Mouse (Mus musculus) intestine, embryonic 14.5 days (tissue): Measurements from ENCODE around the gene Rgs7. TPM values are rescaled to one million over a fixed set of nuclear protein-coding genes. Genes with fewer than 3 reads are reported as not detected.

ENCODE experiments used
- ATAC-seq: fragments of 200-750 bp; cut with Nextera tagmentation; replicated peaks from 2 replicates; pipeline ENCODE4 v1.8.0; 2017; ENCODE audit warnings: low read depth, moderate number of reproducible peaks, moderate TSS enrichment, moderate library complexity; ENCODE audit not compliant: low FRiP score, low TSS enrichment
- DNase-seq: peaks from one replicate; pipeline ENCODE4 v3.0.0-alpha.2; 2018; ENCODE audit warnings: low spot score
- H3K27ac ChIP-seq: fragments of 300-500 bp; sonication (generic); 2 replicates; pipeline ENCODE4 v1.5.1; 2014; ENCODE audit warnings: low read depth, mild to moderate bottlenecking, control low read depth
- H3K27me3 ChIP-seq: fragments of 300-500 bp; sonication (generic); replicated peaks from 2 replicates; pipeline ENCODE4 v1.6.1; 2014; ENCODE audit warnings: low read length, control low read depth; ENCODE audit not compliant: control insufficient read depth, insufficient read depth
- H3K36me3 ChIP-seq: fragments of 300-500 bp; sonication (generic); 2 replicates; pipeline ENCODE4 v1.6.1; 2014; ENCODE audit warnings: low read length, control low read depth; ENCODE audit not compliant: control insufficient read depth, insufficient read depth
- H3K4me1 ChIP-seq: fragments of 300-500 bp; sonication (generic); replicated peaks from 2 replicates; pipeline ENCODE4 v1.6.1; 2014; ENCODE audit warnings: low read length, control low read depth, mixed read lengths; ENCODE audit not compliant: control insufficient read depth, insufficient read depth
- H3K4me2 ChIP-seq: fragments of 300-500 bp; sonication (generic); 2 replicates; pipeline ENCODE4 v1.6.1; 2014; ENCODE audit warnings: low read length
- H3K4me3 ChIP-seq: fragments of 300-500 bp; sonication (generic); 2 replicates; pipeline ENCODE4 v1.5.1; 2014; ENCODE audit warnings: low read depth, low read length, control low read depth, mixed read lengths
- H3K9ac ChIP-seq: fragments of 300-500 bp; sonication (generic); 2 replicates; pipeline ENCODE4 v1.6.1; 2014; ENCODE audit warnings: mild to moderate bottlenecking, low read length
- H3K9me3 ChIP-seq: fragments of 300-500 bp; sonication (generic); 2 replicates; pipeline ENCODE4 v1.6.1; 2016; ENCODE audit warnings: low read length, control low read depth; ENCODE audit not compliant: control insufficient read depth
- WGBS: fragments of 180-500 bp; shearing (Covaris S2); extraction: QIAGEN DNeasy Blood & Tissue Kit; methylation state at CpG from one replicate; pipeline ENCODE4 v1.1.7; 2014; 5-methylcytosine and 5-hydroxymethylcytosine counted together
- polyA plus RNA-seq: library from polyadenylated mRNA; unstranded; fragments of >200 nt; fragmentation: Nextera tagmentation; extraction: Ambion mirVana; gene quantifications from 2 replicates; pipeline ENCODE4 v1.2.1, GENCODE M21; 2014

Gene Rgs7
- polyA plus RNA-seq, 1 experiment from 2014 or later = 2.7 TPM

- Histone ChIP-seq H3K36me3 (no peaks in the 10 kb centered on the region), H3K4me2 (no peak overlapping the region), H3K27me3 (no peaks in the 10 kb centered on the region), H3K27ac (no peak overlapping the region), H3K9ac (no peak overlapping the region), H3K4me3 (no peak overlapping the region), H3K4me1 (no peaks in the 10 kb centered on the region), H3K9me3 (no peaks in the 10 kb centered on the region)
- ATAC-seq = no peak
- DNase-seq = no peak
- 55% methylated on average over 2 of the region's 2 CpGs for WGBS
Observed at GRCm38 (mm10) chr1:175202902-175203301, 289.4 kb downstream of the Rgs7 start.

DNA sequence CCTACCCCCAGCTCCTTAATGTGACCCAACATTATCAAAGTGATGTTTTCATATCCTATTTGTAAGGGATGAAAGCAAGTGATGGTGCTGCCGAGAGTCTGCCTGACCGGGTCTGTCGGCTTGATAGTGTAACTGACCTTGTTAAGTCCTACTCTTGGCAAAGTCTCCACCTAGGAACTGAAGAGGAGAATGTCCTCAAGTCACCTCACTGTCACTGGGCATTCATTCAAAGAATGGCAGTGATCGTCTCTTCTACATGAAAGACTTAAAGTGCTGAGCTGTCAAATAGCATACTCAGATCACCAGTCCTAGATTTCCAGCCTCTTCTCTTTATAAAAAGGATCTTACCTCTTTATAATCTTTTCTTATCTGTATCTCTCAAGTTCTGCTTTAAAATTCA, 293.4 kb downstream of the Rgs7 start:
- 90% methylated on average over 4 of the region's 4 CpGs for WGBS
- no peaks in the 10 kb centered on the region for H3K36me3 ChIP-seq
- H3K27ac ChIP-seq = no peak overlapping the region
- H3K27me3 ChIP-seq = no peaks in the 10 kb centered on the region
- no peak overlapping the region for H3K4me2 ChIP-seq
- DNase-seq (no peak), ATAC-seq (no peak)
- no peak overlapping the region for H3K4me3 ChIP-seq
- H3K9ac ChIP-seq = no peak overlapping the region
- H3K4me1 ChIP-seq = no peaks in the 10 kb centered on the region
- no peaks in the 10 kb centered on the region for H3K9me3 ChIP-seq

DNA sequence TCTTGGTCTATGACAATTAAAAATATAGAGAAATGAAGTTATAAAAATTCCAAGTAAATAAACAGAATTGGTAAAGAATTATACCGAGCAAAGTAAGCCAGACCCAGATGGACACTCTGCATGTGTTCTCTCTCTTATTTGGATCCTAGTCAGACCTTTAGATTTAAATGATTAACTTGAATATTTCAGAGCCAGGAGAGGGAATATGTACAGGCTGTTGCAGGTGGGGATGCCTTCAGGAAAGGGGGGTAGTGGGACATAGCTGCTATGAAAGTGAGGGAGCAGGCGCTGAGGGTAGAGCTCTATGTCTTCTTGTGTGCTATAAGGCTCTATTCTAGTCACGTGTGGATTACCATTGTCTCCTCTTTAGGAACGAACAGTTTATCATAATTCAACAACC, 296.5 kb downstream of the Rgs7 start:
- Histone ChIP-seq H3K9ac (no peak overlapping the region), H3K4me1 (no peaks in the 10 kb centered on the region), H3K9me3 (no peaks in the 10 kb centered on the region), H3K36me3 (no peaks in the 10 kb centered on the region), H3K27me3 (no peaks in the 10 kb centered on the region), H3K4me3 (no peak overlapping the region), H3K27ac (no peak overlapping the region), H3K4me2 (no peak overlapping the region)
- DNase-seq (no peak), ATAC-seq (no peak)
- 83% methylated on average over 4 of the region's 4 CpGs for WGBS

DNA sequence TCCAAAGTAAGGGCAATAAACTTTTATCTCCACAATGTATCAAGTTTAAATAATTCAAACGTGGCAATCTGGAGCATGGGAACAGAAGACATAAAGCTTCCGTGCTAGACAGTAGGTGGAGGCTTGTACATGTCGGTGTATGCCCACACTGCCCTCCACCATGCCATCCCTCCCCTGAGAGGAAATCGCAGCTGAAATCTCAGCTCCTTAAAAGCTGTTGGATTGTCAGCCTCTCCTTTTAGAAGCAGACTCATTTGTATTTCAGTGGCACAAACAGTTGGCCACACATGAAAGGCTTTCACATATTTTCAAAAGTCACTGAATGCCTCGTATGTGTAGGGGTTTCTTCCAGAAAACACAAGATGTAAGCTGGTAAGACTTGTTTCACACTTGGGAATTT, 304.1 kb downstream of the Rgs7 start:
- ATAC-seq (no peak), DNase-seq (no peak)
- H3K4me2 ChIP-seq = no peak overlapping the region
- H3K27me3 ChIP-seq = no peaks in the 10 kb centered on the region
- no peaks in the 10 kb centered on the region for H3K36me3 ChIP-seq
- H3K9me3 ChIP-seq = no peaks in the 10 kb centered on the region
- H3K27ac ChIP-seq = no peak overlapping the region
- no peak overlapping the region for H3K9ac ChIP-seq
- H3K4me3 ChIP-seq = no peak overlapping the region
- no peaks in the 10 kb centered on the region for H3K4me1 ChIP-seq
- 70% methylated on average over 5 of the region's 5 CpGs for WGBS

DNA sequence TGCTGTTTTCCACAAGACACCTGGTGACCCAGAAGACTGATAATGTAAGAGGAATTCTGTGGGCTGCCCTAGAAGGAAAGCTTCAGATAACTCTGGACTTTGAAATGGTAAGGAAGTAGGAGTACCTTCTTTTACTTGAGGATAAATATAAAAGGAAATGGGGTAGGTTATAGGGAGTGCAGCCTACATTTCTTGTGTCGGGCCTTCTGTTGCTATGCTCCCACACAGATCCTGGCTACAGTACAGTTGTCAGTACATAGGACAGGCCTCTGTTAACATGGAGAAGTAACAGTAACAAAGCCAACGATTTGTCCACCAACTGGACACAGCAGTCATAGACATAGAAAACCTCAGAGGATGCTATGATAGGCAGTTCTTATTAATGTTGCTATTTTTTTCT, 307.1 kb downstream of the Rgs7 start:
- no peak for ATAC-seq
- H3K4me1 ChIP-seq = no peaks in the 10 kb centered on the region
- DNase-seq = no peak
- H3K27me3 ChIP-seq = no peaks in the 10 kb centered on the region
- no peak overlapping the region for H3K4me2 ChIP-seq
- no peak overlapping the region for H3K27ac ChIP-seq
- no peak overlapping the region for H3K9ac ChIP-seq
- H3K9me3 ChIP-seq = no peaks in the 10 kb centered on the region
- no peaks in the 10 kb centered on the region for H3K36me3 ChIP-seq
- H3K4me3 ChIP-seq = no peak overlapping the region
- 79% methylated on average over 2 of the region's 2 CpGs for WGBS

DNA sequence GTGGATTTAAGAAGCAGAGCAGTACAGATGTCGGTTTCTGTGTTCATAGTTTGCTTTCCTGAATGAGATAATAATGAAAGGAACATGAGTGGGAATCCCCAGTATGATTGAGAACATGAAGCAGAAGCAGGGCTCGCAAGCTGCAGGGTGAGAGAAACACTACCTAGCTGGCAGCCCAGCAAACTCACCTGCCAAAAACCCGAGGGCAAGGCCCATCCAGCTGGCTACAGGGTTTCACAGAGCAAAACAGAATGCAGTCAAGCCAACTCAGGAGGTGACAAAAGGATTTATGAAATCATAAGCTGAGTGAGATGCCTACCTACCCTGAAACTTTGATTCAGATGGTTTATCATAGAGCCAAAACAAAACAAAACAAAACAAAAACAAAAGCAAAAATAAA, 307.6 kb downstream of the Rgs7 start:
- Histone ChIP-seq H3K27me3 (no peaks in the 10 kb centered on the region), H3K36me3 (no peaks in the 10 kb centered on the region), H3K4me1 (no peaks in the 10 kb centered on the region), H3K4me3 (no peak overlapping the region), H3K27ac (no peak overlapping the region), H3K4me2 (no peak overlapping the region), H3K9me3 (no peaks in the 10 kb centered on the region), H3K9ac (no peak overlapping the region)
- DNase-seq = no peak
- 68% methylated on average over 3 of the region's 3 CpGs for WGBS
- ATAC-seq = no peak

- WGBS = 85% methylated on average over 1 of the region's 1 CpGs
- no peaks in the 10 kb centered on the region for H3K4me1 ChIP-seq
- H3K9ac ChIP-seq = no peak overlapping the region
- no peak for DNase-seq
- no peak overlapping the region for H3K4me3 ChIP-seq
- no peak overlapping the region for H3K27ac ChIP-seq
- no peaks in the 10 kb centered on the region for H3K36me3 ChIP-seq
- no peak overlapping the region for H3K4me2 ChIP-seq
- ATAC-seq = no peak
- no peaks in the 10 kb centered on the region for H3K27me3 ChIP-seq
- no peaks in the 10 kb centered on the region for H3K9me3 ChIP-seq
Observed at GRCm38 (mm10) chr1:175178733-175179132, 313.6 kb downstream of the Rgs7 start.

- no peak for ATAC-seq
- no peak overlapping the region for H3K27ac ChIP-seq
- H3K4me3 ChIP-seq = no peak overlapping the region
- 69% methylated on average over 5 of the region's 5 CpGs for WGBS
- no peaks in the 10 kb centered on the region for H3K36me3 ChIP-seq
- no peaks in the 10 kb centered on the region for H3K9me3 ChIP-seq
- H3K4me1 ChIP-seq = no peaks in the 10 kb centered on the region
- H3K4me2 ChIP-seq = no peak overlapping the region
- H3K27me3 ChIP-seq = no peaks in the 10 kb centered on the region
- DNase-seq = no peak
- no peak overlapping the region for H3K9ac ChIP-seq
Observed at GRCm38 (mm10) chr1:175174918-175175675, 317.2 kb downstream of the Rgs7 start.

DNA sequence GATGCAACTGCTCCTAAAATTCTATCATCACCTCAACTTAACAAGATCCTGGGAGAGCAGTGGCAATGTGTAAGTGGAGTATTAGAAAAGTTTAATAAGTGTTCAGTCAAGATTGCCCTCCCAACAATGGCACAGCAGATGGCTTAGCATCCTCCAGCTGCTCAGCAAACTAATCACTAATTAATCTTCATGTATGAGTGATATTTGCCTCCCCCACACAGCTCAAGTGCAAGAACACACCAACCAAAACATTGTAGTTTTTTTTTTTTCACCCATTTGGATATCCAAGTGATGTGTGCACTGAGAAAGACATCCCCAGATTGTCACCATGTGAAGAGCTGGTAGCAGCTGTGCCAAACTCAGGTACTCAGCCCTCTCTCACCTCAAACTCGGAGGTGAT, 336.8 kb downstream of the Rgs7 start:
- H3K27ac ChIP-seq = no peak overlapping the region
- WGBS = 87% methylated on average over 1 of the region's 1 CpGs
- no peak overlapping the region for H3K9ac ChIP-seq
- no peak for DNase-seq
- no peaks in the 10 kb centered on the region for H3K36me3 ChIP-seq
- no peak overlapping the region for H3K4me3 ChIP-seq
- no peaks in the 10 kb centered on the region for H3K4me1 ChIP-seq
- H3K4me2 ChIP-seq = no peak overlapping the region
- no peaks in the 10 kb centered on the region for H3K9me3 ChIP-seq
- ATAC-seq = no peak
- no peaks in the 10 kb centered on the region for H3K27me3 ChIP-seq
